Mouse (Mus musculus) retina, embryonic 14.5 days (tissue): Measurements from ENCODE around the gene Psmc3.

Experiments
- DNase-seq: peaks from one replicate; pipeline ENCODE4 v3.0.0-alpha.2; 2015; ENCODE audit warnings: low spot score

Psmc3 gene

GRCm38 (mm10) chr2:91113334-91113733 is 59.5 kb downstream of the Psmc3 start:
- no peak for DNase-seq

GRCm38 (mm10) chr2:91113852-91114251 is 60.0 kb downstream of the Psmc3 start:
- DNase-seq = no peak

DNA sequence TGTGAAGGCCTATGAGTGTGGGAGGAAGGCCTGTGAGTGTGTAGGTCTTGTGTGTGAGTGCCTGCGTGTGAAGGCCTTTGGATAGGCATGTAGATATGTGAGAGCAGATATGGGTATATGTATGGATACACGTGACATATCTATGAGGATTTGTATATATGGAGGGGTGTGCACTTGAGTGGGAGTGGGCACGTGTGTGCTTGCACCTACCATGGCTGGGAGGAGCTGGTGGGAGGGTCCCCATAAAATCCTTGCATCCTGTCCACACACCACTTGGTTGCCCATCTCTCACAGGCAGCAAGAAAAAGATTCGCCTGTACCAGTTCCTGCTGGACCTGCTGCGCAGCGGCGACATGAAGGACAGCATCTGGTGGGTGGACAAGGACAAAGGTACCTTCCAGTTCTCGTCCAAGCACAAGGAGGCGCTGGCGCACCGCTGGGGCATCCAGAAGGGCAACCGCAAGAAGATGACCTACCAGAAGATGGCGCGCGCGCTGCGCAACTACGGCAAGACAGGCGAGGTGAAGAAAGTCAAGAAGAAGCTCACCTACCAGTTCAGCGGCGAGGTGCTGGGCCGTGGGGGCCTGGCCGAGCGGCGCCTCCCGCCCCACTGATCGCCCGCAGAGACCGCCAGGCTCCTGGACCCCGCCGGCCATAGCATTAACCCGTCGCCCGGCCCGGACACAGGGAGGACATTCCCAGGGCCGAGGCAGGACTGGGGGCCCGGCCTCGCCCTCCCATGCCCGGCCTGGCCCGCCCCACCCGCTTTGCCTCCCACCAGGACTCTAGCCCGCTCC is 61.2 kb downstream of the Psmc3 start:
- peak; percentile 96 for DNase-seq

GRCm38 (mm10) chr2:91115578-91115970 is 61.8 kb downstream of the Psmc3 start:
- no peak for DNase-seq
